Mouse (Mus musculus): ENCODE measurements around the gene Kctd15. TPM values are rescaled to one million over a fixed set of nuclear protein-coding genes. Genes with fewer than 3 reads are reported as not detected.
A peak's percentile ranks its signal among the peaks of the same experiment; 100 is the strongest.

The Kctd15 gene
- polyA plus RNA-seq, 1 experiment from 2014 or later, result 38.3 TPM

DNA sequence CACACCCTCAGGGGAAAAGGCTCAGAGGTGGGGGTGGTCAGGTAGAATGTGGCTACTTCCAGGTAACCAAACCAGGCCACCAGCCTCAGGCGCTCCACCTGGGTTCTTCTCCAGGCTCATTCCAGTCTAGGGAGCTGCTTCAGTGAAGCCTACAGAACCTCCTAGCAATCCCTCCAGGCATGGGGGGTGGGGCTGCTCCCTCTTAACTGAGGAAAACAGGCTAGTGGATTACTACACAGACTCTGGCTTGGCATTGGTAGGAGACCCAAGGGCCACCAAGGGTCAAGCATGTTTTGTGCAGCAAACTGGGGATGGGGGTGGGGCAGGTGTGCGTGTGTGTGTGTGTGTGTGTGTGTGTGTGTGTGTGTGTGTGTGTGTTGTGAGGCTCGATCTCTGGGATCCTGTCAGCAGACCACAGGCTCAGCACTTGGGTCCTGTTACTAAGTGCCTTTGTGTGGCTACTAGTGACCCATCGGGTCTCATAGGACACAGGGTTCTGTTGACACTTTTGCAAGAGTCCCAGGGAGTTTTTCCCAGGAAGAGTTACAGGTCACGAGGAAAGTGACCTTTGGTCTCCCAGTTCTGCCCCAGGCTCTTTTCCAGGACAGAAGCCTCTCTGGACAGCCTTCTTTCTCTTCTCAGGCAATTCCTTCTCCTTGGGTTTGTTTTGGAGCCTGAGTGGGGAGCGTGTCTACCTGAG lies 3.0 kb upstream of the Kctd15 start:
- no peak overlapping the region for H3K9ac ChIP-seq
- no peak overlapping the region for H3K4me2 ChIP-seq
- H3K9me3 ChIP-seq, result no peaks in the 10 kb centered on the region
- peaks cover 20% of the 10 kb centered on the region for H3K4me1 ChIP-seq (replicated peaks)
- no peak for ATAC-seq (ENCODE audit: low read depth)
- H3K36me3 ChIP-seq, result no peaks in the 10 kb centered on the region
- whole genome bisulfite sequencing, result 70% methylated on average over 6 of the region's 6 CpGs
- no peak overlapping the region for H3K27ac ChIP-seq (replicated peaks)
- no peaks in the 10 kb centered on the region for H3K27me3 ChIP-seq
- no peak overlapping the region for H3K4me3 ChIP-seq

DNA sequence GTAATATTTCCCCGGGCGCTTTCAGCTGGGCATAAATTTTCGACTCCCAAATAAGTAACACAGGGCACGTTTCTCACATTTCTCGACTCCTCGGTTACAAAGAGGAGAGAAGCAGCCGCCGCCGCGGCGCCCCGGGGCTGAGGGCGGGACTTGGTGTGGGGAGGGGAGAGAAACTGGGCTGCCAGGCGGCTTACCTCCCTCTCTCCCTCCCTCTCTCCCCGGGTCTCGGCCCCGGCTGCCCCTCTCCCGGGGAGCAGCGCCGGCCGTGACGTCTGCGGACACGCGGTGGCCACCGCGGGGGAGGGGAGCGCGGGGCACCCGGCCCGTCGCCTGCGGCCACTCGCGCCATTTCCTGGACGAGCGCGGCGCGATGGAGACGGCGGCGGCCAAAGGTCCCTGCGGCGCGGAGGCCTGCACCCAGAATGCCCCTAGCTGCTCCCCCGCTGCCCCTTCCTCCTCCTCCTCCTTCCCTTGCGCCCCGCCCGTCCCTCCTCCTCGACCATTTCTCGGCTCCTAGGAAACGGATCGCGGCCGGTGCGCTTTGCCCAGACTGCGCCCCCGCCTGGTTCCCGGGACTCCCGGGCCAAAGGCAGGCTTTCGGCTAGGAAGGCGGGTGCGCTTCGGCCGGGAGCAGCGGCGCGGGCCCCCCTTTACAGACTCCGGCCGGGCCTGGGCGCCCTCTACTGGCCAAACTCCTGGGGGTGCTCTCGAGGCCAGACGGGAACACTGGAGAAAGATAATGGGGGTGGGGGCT lies 1.3 kb downstream of the Kctd15 start:
- peak overlapping the region; percentile 97 for H3K9ac ChIP-seq
- no peaks in the 10 kb centered on the region for H3K9me3 ChIP-seq
- peak overlapping the region; percentile 86 for H3K4me3 ChIP-seq
- no peaks in the 10 kb centered on the region for H3K27me3 ChIP-seq
- ATAC-seq (ENCODE audit: low read depth), result peak; percentile 67
- H3K4me2 ChIP-seq, result peak overlapping the region; percentile 73
- no peaks in the 10 kb centered on the region for H3K36me3 ChIP-seq
- WGBS, result under 1% methylated on average over 55 of the region's 74 CpGs
- H3K27ac ChIP-seq (replicated peaks), result peak overlapping the region; percentile 100
- peaks cover 34% of the 10 kb centered on the region for H3K4me1 ChIP-seq (replicated peaks)

DNA sequence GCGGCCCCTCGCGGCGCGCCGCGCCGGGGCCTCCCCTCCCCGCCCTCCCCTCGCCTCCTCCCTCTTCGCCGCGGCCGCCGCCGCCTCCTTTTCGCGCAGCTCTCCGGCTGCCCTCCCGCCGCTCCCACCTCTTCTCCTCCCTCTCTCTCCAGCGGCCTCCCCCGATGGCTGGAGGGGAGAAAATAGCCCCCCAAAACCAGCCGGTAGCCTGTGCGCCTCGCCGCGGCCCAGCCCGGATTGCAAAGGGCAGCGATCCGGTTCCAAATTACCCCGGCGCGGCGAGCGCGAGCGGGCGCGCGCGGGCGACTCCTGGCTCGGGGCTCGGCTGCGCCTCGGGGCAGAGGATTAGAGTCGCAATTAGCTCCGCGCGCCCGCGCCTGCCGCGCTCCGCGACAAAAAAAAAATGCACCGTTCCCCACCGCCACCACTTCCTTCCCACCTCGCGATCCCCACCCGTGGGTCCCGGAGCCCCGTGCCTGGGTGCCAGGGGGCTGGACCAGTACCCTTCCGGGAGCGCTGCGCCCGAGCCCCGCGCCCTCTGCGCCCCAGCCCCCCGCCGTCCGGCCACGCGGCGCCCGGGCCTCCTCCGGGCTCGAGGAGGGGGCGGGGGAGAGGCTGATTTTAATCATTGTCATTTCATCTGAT lies 2.0 kb downstream of the Kctd15 start:
- no peaks in the 10 kb centered on the region for H3K9me3 ChIP-seq
- H3K9ac ChIP-seq, result peak overlapping the region; percentile 97
- WGBS, result 0% methylated on average over 54 of the region's 81 CpGs
- peaks cover 41% of the 10 kb centered on the region for H3K4me1 ChIP-seq (replicated peaks)
- H3K27me3 ChIP-seq, result no peaks in the 10 kb centered on the region
- peak; percentile 54 for ATAC-seq (ENCODE audit: low read depth)
- peak overlapping the region; percentile 73 for H3K4me2 ChIP-seq
- H3K27ac ChIP-seq (replicated peaks), result peak overlapping the region; percentile 100
- H3K4me3 ChIP-seq, result peak overlapping the region; percentile 86
- peaks cover 4% of the 10 kb centered on the region for H3K36me3 ChIP-seq

DNA sequence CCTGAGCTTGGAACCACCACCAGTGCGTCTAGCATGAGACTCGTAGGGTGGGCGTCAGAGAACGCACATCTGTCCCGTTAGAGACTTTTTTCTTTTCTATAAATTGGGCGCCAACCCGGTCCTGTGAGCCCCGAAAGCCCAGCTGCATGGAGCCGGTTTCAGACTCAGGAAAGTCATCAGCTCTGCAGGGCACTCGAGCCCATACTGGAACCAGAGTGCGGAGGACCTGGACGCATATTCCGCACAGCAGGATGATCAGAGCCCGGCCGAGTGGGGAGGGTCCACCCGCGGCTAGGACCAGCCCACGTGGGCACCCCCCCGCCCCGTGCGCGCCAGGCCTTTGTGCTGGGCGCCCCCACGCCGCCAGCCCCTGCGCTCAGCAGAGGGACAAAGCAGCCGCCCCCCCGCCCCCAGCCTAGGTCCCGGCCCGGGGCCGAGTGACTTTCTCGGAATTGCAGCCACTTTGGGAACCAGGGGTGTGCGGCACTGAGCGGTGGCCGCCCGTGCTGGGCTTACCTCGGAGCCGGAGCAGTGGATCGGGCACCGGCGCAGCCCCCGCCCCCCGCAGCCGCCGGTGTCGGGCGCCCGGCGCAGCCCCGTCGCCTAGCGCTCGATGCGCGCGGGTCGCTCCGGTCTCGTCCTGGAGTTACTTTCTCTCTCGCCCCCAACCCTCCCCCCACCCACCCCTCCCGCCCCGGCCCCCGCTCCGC lies 2.6 kb downstream of the Kctd15 start:
- Histone ChIP-seq H3K4me1 (replicated peaks) (peaks cover 48% of the 10 kb centered on the region), H3K27ac (replicated peaks) (peak overlapping the region; percentile 100), H3K9me3 (no peaks in the 10 kb centered on the region), H3K9ac (peak overlapping the region; percentile 97), H3K4me3 (peak overlapping the region; percentile 86), H3K27me3 (no peaks in the 10 kb centered on the region), H3K4me2 (peak overlapping the region; percentile 73), H3K36me3 (peaks cover 11% of the 10 kb centered on the region)
- peak; percentile 40 for ATAC-seq (ENCODE audit: low read depth)
- WGBS, result under 1% methylated on average over 62 of the region's 64 CpGs

DNA sequence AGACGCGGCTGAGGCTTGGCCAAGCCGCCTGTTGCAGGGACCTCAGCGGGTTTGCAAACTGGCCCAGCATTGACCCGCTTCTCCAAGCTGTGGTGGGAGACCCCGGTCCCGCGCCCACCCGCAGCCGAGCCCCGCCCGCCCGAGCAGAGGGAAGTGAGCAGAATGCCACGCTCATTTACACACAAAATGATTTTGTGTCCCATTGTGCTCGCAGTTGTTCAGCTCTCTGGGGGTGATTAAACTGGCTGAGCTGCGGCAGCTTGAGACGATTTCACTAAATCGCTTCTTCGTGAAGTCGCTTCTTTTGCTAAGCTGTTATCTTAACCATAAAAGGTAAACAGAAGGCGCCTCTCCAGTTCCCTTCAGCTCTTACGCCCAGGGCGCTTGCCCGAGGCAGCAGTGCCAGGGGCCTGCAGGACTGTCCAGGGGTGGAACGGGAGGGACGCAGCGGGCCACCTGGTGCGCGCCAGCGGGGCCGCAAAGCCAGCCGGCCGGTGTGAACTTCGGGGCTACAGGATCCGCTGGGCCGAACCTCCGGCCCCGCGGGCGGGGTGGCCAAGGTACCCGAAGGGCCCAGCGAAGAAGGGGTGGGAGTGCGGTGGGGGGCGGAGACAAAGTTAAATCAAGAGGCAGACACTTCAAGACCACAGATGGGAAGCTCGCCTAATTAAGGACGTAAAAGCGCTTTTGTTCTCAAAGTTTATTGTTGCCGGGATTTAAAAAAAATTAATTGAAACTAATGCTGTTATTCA lies 3.6 kb downstream of the Kctd15 start:
- Histone ChIP-seq H3K4me3 (peak overlapping the region; percentile 86), H3K27ac (replicated peaks) (peak overlapping the region; percentile 100), H3K9me3 (no peaks in the 10 kb centered on the region), H3K9ac (peak overlapping the region; percentile 97), H3K27me3 (no peaks in the 10 kb centered on the region), H3K36me3 (peaks cover 20% of the 10 kb centered on the region), H3K4me2 (peak overlapping the region; percentile 73), H3K4me1 (replicated peaks) (peaks cover 57% of the 10 kb centered on the region)
- WGBS, result under 1% methylated on average over 48 of the region's 48 CpGs
- no peak for ATAC-seq (ENCODE audit: low read depth)

DNA sequence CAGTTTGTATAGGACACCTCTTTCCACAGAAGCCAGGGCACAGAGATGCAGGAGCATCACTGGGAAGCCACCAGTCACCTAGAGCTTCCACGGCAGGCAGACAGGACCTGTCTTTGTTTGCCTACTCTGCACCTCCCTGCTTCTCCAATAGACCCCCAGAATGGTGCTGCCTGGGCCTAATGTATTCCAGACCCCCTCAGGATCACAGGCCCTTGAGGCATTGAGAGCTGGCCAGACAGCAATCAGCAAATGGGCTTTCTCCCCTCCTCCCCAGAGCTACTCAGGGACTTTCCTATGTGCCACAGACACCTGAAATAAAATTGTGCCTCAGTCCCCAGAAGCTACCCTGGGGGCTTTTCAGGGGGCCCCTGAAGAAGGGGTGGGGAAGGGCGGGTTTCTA lies 5.2 kb downstream of the Kctd15 start:
- Histone ChIP-seq H3K4me2 (peak overlapping the region; percentile 73), H3K9me3 (no peaks in the 10 kb centered on the region), H3K36me3 (peaks cover 36% of the 10 kb centered on the region), H3K27ac (replicated peaks) (peak overlapping the region; percentile 100), H3K4me1 (replicated peaks) (peaks cover 72% of the 10 kb centered on the region), H3K9ac (peak overlapping the region; percentile 97), H3K27me3 (no peaks in the 10 kb centered on the region), H3K4me3 (peak overlapping the region; percentile 86)
- no peak for ATAC-seq (ENCODE audit: low read depth)
- 28% methylated on average over 2 of the region's 2 CpGs for WGBS

DNA sequence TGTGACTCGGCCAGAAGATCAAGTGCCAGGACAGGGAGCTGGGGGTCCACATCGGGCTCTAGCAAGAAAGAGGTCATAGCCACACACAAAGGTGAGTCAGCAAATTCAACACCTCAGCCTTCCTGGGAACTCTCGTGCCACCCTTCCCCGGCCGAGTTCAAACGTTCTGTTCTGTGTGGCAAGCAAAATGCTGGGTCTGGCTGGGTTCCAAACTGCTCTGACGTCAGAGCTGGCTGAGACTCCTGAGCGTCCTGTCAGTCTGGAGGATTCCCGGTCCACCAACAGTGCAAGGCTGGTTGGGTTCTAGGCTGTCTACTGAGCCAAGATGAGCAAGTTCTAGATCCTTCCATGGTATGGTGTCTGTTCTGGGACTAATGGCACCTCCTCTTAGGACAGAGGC lies 9.5 kb downstream of the Kctd15 start:
- no peaks in the 10 kb centered on the region for H3K27me3 ChIP-seq
- ATAC-seq (ENCODE audit: low read depth), result no peak
- no peak overlapping the region for H3K4me3 ChIP-seq
- H3K4me2 ChIP-seq, result no peak overlapping the region
- no peaks in the 10 kb centered on the region for H3K9me3 ChIP-seq
- H3K36me3 ChIP-seq, result peaks cover 78% of the 10 kb centered on the region
- 55% methylated on average over 9 of the region's 9 CpGs for WGBS
- no peak overlapping the region for H3K27ac ChIP-seq (replicated peaks)
- H3K9ac ChIP-seq, result no peak overlapping the region
- peaks cover 97% of the 10 kb centered on the region for H3K4me1 ChIP-seq (replicated peaks)

DNA sequence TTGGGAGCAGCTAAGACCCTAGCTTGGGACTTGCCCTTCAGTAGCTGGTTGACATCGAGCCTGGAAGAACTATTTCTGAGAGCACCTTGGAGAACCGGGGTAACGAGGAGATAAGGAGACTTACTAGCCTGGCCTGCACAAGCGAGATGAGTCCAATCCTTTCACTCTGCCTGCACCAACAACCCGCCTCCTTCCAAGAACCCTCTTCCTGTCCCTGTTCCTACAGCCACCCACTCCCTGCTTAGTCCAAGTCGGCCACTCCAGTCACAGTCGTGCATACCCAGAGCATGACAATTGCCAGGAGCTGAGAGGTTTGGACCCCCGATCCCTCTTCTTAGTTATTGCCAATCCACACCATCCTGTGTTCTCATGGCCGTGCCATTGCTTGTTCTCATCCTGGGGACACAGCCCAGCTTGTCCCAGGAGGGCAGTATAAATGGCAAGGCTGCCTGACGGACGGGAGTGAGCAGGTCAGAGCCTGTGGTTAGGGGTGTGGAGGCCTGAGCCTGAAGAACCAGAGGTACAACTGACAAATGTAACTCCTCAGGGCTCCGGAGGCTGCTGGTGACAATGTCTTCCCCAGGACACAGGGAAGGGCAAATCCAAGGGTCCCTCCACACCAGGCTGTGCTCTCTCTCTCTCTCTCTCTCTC lies 10.3 kb downstream of the Kctd15 start:
- H3K9me3 ChIP-seq, result no peaks in the 10 kb centered on the region
- no peak overlapping the region for H3K4me3 ChIP-seq
- no peak overlapping the region for H3K4me2 ChIP-seq
- no peak overlapping the region for H3K9ac ChIP-seq
- no peak for ATAC-seq (ENCODE audit: low read depth)
- no peak overlapping the region for H3K27ac ChIP-seq (replicated peaks)
- H3K27me3 ChIP-seq, result no peaks in the 10 kb centered on the region
- peaks cover 86% of the 10 kb centered on the region for H3K36me3 ChIP-seq
- 73% methylated on average over 12 of the region's 12 CpGs for WGBS
- peaks cover 97% of the 10 kb centered on the region for H3K4me1 ChIP-seq (replicated peaks)

DNA sequence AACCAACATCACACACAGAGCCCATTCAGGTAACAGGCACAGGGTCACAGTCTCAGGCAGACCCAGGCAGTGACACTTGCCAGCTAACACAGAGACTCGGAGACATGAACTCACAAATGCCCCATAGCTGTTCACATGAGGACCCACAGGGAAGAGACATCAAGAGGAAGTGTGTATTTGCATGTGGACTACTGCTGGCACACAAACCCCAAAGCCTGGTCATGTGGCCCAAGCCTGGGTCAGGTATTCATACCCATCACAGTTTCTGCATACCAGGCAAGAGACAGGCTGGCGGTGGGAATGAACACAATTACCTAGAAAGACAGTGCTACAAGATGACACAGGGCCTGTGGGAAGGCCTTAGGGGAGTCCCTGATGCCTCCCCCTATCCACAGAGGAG lies 10.9 kb downstream of the Kctd15 start:
- Histone ChIP-seq H3K4me3 (no peak overlapping the region), H3K4me1 (replicated peaks) (peaks cover 96% of the 10 kb centered on the region), H3K36me3 (peaks cover 93% of the 10 kb centered on the region), H3K9ac (no peak overlapping the region), H3K27ac (replicated peaks) (no peak overlapping the region), H3K4me2 (no peak overlapping the region), H3K9me3 (no peaks in the 10 kb centered on the region), H3K27me3 (no peaks in the 10 kb centered on the region)
- ATAC-seq (ENCODE audit: low read depth), result no peak
- 85% methylated on average over 2 of the region's 2 CpGs for WGBS

DNA sequence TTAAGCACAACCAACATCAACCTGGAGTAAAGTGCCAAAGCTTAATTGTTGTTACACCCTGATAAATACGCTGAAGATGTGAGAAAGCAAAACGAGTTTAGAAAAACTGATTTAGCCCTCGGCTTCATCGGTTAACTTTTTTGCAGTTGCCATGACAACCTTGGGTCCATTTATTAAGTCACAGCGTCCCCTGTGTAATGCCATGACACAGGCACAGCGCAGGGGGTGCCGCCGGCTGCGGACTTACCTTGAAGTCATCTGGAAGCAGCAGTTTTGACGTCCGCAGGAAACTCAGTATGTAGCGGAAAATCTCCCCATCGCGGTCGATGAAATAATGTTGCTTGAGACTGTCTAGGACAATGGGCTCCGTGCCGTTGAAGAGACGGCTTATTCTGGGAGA lies 11.9 kb downstream of the Kctd15 start:
- H3K27ac ChIP-seq (replicated peaks), result no peak overlapping the region
- no peak overlapping the region for H3K4me3 ChIP-seq
- ATAC-seq (ENCODE audit: low read depth), result no peak
- peaks cover 99% of the 10 kb centered on the region for H3K36me3 ChIP-seq
- no peaks in the 10 kb centered on the region for H3K9me3 ChIP-seq
- no peak overlapping the region for H3K4me2 ChIP-seq
- no peak overlapping the region for H3K9ac ChIP-seq
- peaks cover 88% of the 10 kb centered on the region for H3K4me1 ChIP-seq (replicated peaks)
- H3K27me3 ChIP-seq, result no peaks in the 10 kb centered on the region
- WGBS, result 64% methylated on average over 18 of the region's 18 CpGs

DNA sequence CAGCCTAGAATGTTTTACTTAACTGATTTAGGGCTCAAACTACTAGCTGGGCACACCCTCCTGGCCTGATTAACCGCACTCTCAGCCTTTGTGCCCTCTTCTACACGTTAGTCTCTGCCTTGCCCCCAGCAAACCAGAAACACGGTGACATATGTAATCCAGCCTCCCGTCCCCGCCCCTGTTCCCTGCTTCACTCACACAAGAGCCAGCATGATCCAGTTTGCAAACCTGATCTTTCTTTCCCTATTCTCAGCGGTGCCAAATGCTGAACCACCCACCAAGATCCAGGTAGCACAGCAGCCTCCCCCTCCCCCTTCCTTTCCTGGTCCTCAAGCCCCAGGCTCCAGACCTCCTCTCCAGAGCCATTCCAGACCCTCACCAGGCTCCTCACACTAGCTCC lies 13.2 kb downstream of the Kctd15 start:
- peaks cover 76% of the 10 kb centered on the region for H3K4me1 ChIP-seq (replicated peaks)
- H3K27ac ChIP-seq (replicated peaks), result no peak overlapping the region
- no peak overlapping the region for H3K9ac ChIP-seq
- no peaks in the 10 kb centered on the region for H3K27me3 ChIP-seq
- no peak overlapping the region for H3K4me2 ChIP-seq
- no peak overlapping the region for H3K4me3 ChIP-seq
- no peak for ATAC-seq (ENCODE audit: low read depth)
- no peaks in the 10 kb centered on the region for H3K9me3 ChIP-seq
- 88% methylated on average over 6 of the region's 6 CpGs for WGBS
- peaks cover 98% of the 10 kb centered on the region for H3K36me3 ChIP-seq
